Mouse (Mus musculus): ENCODE measurements around the gene Tspear. TPM values are rescaled to one million over a fixed set of nuclear protein-coding genes. Genes with fewer than 3 reads are reported as not detected.
"Not testable (repeated sequence)": the region's sequence is repeated elsewhere in the genome, so short reads cannot be mapped to it uniquely, and the experiment has no call there.

The Tspear gene
- polyA plus RNA-seq, 1 experiment from 2014 or later: 1.1 TPM

- no peak overlapping the region for H3K27ac ChIP-seq
- 82% methylated on average over 1 of the region's 1 CpGs for WGBS
- no peaks in the 10 kb centered on the region for H3K27me3 ChIP-seq (ENCODE audit: poor library complexity, severe bottlenecking)
- no peak overlapping the region for H3K4me3 ChIP-seq
- H3K4me1 ChIP-seq: no peaks in the 10 kb centered on the region
- no peaks in the 10 kb centered on the region for H3K36me3 ChIP-seq (replicated peaks)
- no peaks in the 10 kb centered on the region for H3K9me3 ChIP-seq
- no peak for DNase-seq (ENCODE audit: extremely low spot score, low spot score)
These were observed 83.4 kb downstream of the Tspear start for GRCm38 (mm10) chr10:77769727-77770126.

GRCm38 (mm10) chr10:77771225-77771624 is 84.9 kb downstream of the Tspear start, which contains the start of gene Gm3238:
Gm3238 (minus strand) TSS chr10:77771325.
- H3K9me3 ChIP-seq; H3K4me1 ChIP-seq; DNase-seq (ENCODE audit: extremely low spot score, low spot score); H3K4me3 ChIP-seq; H3K27me3 ChIP-seq (ENCODE audit: poor library complexity, severe bottlenecking); H3K27ac ChIP-seq; H3K36me3 ChIP-seq (replicated peaks): not testable (repeated sequence)
- WGBS: 82% methylated on average over 1 of the region's 1 CpGs

GRCm38 (mm10) chr10:77772142-77772541 is 85.8 kb downstream of the Tspear start:
- 88% methylated on average over 3 of the region's 3 CpGs for WGBS
- H3K27ac ChIP-seq; H3K27me3 ChIP-seq (ENCODE audit: poor library complexity, severe bottlenecking); H3K4me1 ChIP-seq; H3K36me3 ChIP-seq (replicated peaks); H3K4me3 ChIP-seq; DNase-seq (ENCODE audit: extremely low spot score, low spot score); H3K9me3 ChIP-seq: not testable (repeated sequence)

- H3K9me3 ChIP-seq; H3K27ac ChIP-seq; H3K27me3 ChIP-seq (ENCODE audit: poor library complexity, severe bottlenecking); H3K4me3 ChIP-seq; H3K36me3 ChIP-seq (replicated peaks); DNase-seq (ENCODE audit: extremely low spot score, low spot score); H3K4me1 ChIP-seq: not testable (repeated sequence)
- WGBS: 71% methylated on average over 1 of the region's 1 CpGs
These were observed 90.5 kb downstream of the Tspear start, which contains the start of gene Gm7138 for GRCm38 (mm10) chr10:77776844-77777243. Gm7138 (minus strand) TSS chr10:77776944.

GRCm38 (mm10) chr10:77782442-77782841 is 96.1 kb downstream of the Tspear start, which contains the start of gene Gm3250:
Gm3250 (minus strand) TSS chr10:77782542.
- not testable (repeated sequence) for H3K36me3 ChIP-seq (replicated peaks); DNase-seq (ENCODE audit: extremely low spot score, low spot score); H3K27ac ChIP-seq; H3K9me3 ChIP-seq; H3K27me3 ChIP-seq (ENCODE audit: poor library complexity, severe bottlenecking); H3K4me3 ChIP-seq; H3K4me1 ChIP-seq
- WGBS: 22% methylated on average over 1 of the region's 1 CpGs

GRCm38 (mm10) chr10:77783396-77783795 is 97.0 kb downstream of the Tspear start:
- not testable (repeated sequence) for H3K27ac ChIP-seq; H3K9me3 ChIP-seq; H3K4me1 ChIP-seq; H3K4me3 ChIP-seq; DNase-seq (ENCODE audit: extremely low spot score, low spot score); H3K36me3 ChIP-seq (replicated peaks); H3K27me3 ChIP-seq (ENCODE audit: poor library complexity, severe bottlenecking)
- WGBS: 89% methylated on average over 3 of the region's 3 CpGs

GRCm38 (mm10) chr10:77787876-77788275 is 101.5 kb downstream of the Tspear start, which contains the start of gene Gm7137:
Gm7137 (minus strand) TSS chr10:77788200.
- not testable (repeated sequence) for H3K27ac ChIP-seq; H3K36me3 ChIP-seq (replicated peaks); H3K4me3 ChIP-seq; DNase-seq (ENCODE audit: extremely low spot score, low spot score); H3K9me3 ChIP-seq; H3K4me1 ChIP-seq; H3K27me3 ChIP-seq (ENCODE audit: poor library complexity, severe bottlenecking)
- WGBS: 71% methylated on average over 1 of the region's 1 CpGs

- WGBS: 90% methylated on average over 2 of the region's 2 CpGs
- no peak overlapping the region for H3K27ac ChIP-seq
- no peaks in the 10 kb centered on the region for H3K36me3 ChIP-seq (replicated peaks)
- no peak for DNase-seq (ENCODE audit: extremely low spot score, low spot score)
- no peak overlapping the region for H3K4me3 ChIP-seq
- peaks cover 6% of the 10 kb centered on the region; the same call in 1 of the 2 replicates for H3K4me1 ChIP-seq
- H3K9me3 ChIP-seq: no peaks in the 10 kb centered on the region
- H3K27me3 ChIP-seq (ENCODE audit: poor library complexity, severe bottlenecking): no peaks in the 10 kb centered on the region
These were observed 102.3 kb downstream of the Tspear start for GRCm38 (mm10) chr10:77788621-77789020.

GRCm38 (mm10) chr10:77794976-77795375 is 108.6 kb downstream of the Tspear start, which contains the start of gene Gm9639:
Gm9639 (minus strand) TSS chr10:77795076.
- Histone ChIP-seq H3K27me3 (ENCODE audit: poor library complexity, severe bottlenecking) (no peaks in the 10 kb centered on the region), H3K27ac (peak within 1 kb of the TSS; percentile 53; the same call in 1 of the 2 replicates), H3K36me3 (replicated peaks) (no peaks in the 10 kb centered on the region), H3K9me3 (no peaks in the 10 kb centered on the region), H3K4me3 (no peak within 1 kb of the TSS), H3K4me1 (peaks cover 35% of the 10 kb centered on the region)
- WGBS: 50% methylated on average over 2 of the region's 2 CpGs
- DNase-seq (ENCODE audit: extremely low spot score, low spot score): no peak

- Histone ChIP-seq H3K36me3 (replicated peaks) (no peaks in the 10 kb centered on the region), H3K27me3 (ENCODE audit: poor library complexity, severe bottlenecking) (no peaks in the 10 kb centered on the region), H3K9me3 (no peaks in the 10 kb centered on the region), H3K27ac (peak overlapping the region; percentile 68), H3K4me1 (peaks cover 35% of the 10 kb centered on the region), H3K4me3 (no peak overlapping the region)
- 21% methylated on average over 3 of the region's 3 CpGs for WGBS
- DNase-seq (ENCODE audit: extremely low spot score, low spot score): no peak
These were observed 111.3 kb downstream of the Tspear start for GRCm38 (mm10) chr10:77797677-77798076.

GRCm38 (mm10) chr10:77798164-77798920 is 112.0 kb downstream of the Tspear start:
- H3K9me3 ChIP-seq; H3K27me3 ChIP-seq (ENCODE audit: poor library complexity, severe bottlenecking); DNase-seq (ENCODE audit: extremely low spot score, low spot score); H3K36me3 ChIP-seq (replicated peaks); H3K4me3 ChIP-seq: not testable (repeated sequence)
- Histone ChIP-seq H3K27ac (peak overlapping the region; percentile 68), H3K4me1 (peaks cover 32% of the 10 kb centered on the region)
- WGBS: 46% methylated on average over 3 of the region's 3 CpGs

- Histone ChIP-seq H3K27ac (peak within 1 kb of the TSS; percentile 68), H3K36me3 (replicated peaks) (no peaks in the 10 kb centered on the region), H3K4me1 (peaks cover 26% of the 10 kb centered on the region), H3K9me3 (no peaks in the 10 kb centered on the region), H3K27me3 (ENCODE audit: poor library complexity, severe bottlenecking) (no peaks in the 10 kb centered on the region), H3K4me3 (no peak within 1 kb of the TSS)
- DNase-seq (ENCODE audit: extremely low spot score, low spot score): no peak
- WGBS: 56% methylated on average over 8 of the region's 8 CpGs
These were observed 112.6 kb downstream of the Tspear start, which contains the start of gene Gm19668 for GRCm38 (mm10) chr10:77798921-77799508. Gm19668 (minus strand) TSS chr10:77799133.

GRCm38 (mm10) chr10:77804095-77804494 is 117.7 kb downstream of the Tspear start:
- WGBS: 88% methylated on average over 3 of the region's 3 CpGs
- peaks cover 3% of the 10 kb centered on the region for H3K4me1 ChIP-seq
- H3K27me3 ChIP-seq (ENCODE audit: poor library complexity, severe bottlenecking): no peaks in the 10 kb centered on the region
- peaks cover 8% of the 10 kb centered on the region for H3K9me3 ChIP-seq
- no peak overlapping the region for H3K4me3 ChIP-seq
- no peaks in the 10 kb centered on the region for H3K36me3 ChIP-seq (replicated peaks)
- H3K27ac ChIP-seq: no peak overlapping the region
- DNase-seq (ENCODE audit: extremely low spot score, low spot score): no peak
